Mouse (Mus musculus) heart, adult 2 months (tissue): ENCODE data around the gene Igfbp2. TPM values are rescaled to one million over a fixed set of nuclear protein-coding genes. Genes with fewer than 3 reads are reported as not detected.

ENCODE experiments used
- DNase-seq, 2 experiments: peaks; one replicate each; pipeline ENCODE4 v3.0.0; 2021
- H3K27ac ChIP-seq: fragments of 200-600 bp; 2 replicates; pipeline ENCODE4 v1.8.1; 2022
- H3K27me3 ChIP-seq: fragments of 200-500 bp; 2 replicates; pipeline ENCODE4 v1.6.1; 2012; ENCODE audit warnings: mild to moderate bottlenecking, low read length, inconsistent platforms, mixed read lengths; ENCODE audit not compliant: control insufficient read depth, insufficient read depth
- H3K36me3 ChIP-seq: fragments of 200-500 bp; 2 replicates; pipeline ENCODE4 v1.6.1; 2012; ENCODE audit warnings: low read length, inconsistent platforms; ENCODE audit not compliant: control insufficient read depth, insufficient read depth
- H3K4me1 ChIP-seq: fragments of 200-500 bp; 2 replicates; pipeline ENCODE4 v1.6.1; 2011; ENCODE audit warnings: low read length; ENCODE audit not compliant: control insufficient read depth, insufficient read depth
- H3K4me3 ChIP-seq: fragments of 200-600 bp; 2 replicates; pipeline ENCODE4 v1.8.1; 2022
- H3K79me2 ChIP-seq: fragments of 200-500 bp; replicated peaks from 2 replicates; pipeline ENCODE4 v1.6.1; 2012; ENCODE audit warnings: mild to moderate bottlenecking, inconsistent platforms, low read length, moderate library complexity, mixed read lengths; ENCODE audit not compliant: control insufficient read depth, insufficient read depth
- H3K9ac ChIP-seq: fragments of 200-500 bp; 2 replicates; pipeline ENCODE4 v1.6.1; 2012; ENCODE audit warnings: low read depth, mild to moderate bottlenecking, control low read depth, inconsistent platforms, low read length, mixed read lengths
- CTCF ChIP-seq: fragments of 200-600 bp; IDR thresholded peaks from 2 replicates; pipeline ENCODE4 v1.8.1; 2022; ENCODE audit warnings: antibody characterized with exemption, mild to moderate bottlenecking, moderate library complexity
- EP300 ChIP-seq: fragments of 200-500 bp; IDR thresholded peaks from 2 replicates; pipeline ENCODE4 v1.6.1; 2011; ENCODE audit warnings: low read depth, low read length, control low read depth; ENCODE audit not compliant: insufficient read depth
- POLR2A ChIP-seq: fragments of 200-500 bp; IDR thresholded peaks from 2 replicates; pipeline ENCODE4 v1.6.1; 2011; ENCODE audit warnings: mild to moderate bottlenecking, low read depth, low read length, control low read depth; ENCODE audit not compliant: insufficient read depth
- WGBS: fragments of 180-500 bp; shearing (Covaris S2); methylation state at CpG from one replicate; pipeline ENCODE4 v1.1.7; 2018; 5-methylcytosine and 5-hydroxymethylcytosine counted together
- intact Hi-C: fragments of 180-260 bp; cut with DNase I; formaldehyde crosslinking; loops from one replicate; pipeline ENCODE4 v1.15.1; 2025
- long read RNA-seq: library from polyadenylated mRNA; stranded (forward); transcript quantifications from one replicate; pipeline ENCODE4 v2.0.0, GENCODE M21; 2021
- polyA plus RNA-seq: library from polyadenylated mRNA; depleted of rRNA; stranded (reverse); fragments of >200 nt; gene quantifications from 2 replicates; pipeline ENCODE4 v1.2.3, GENCODE M21; 2012; rRNA removed
- total RNA-seq, 2 experiments: library from RNA; stranded (reverse); gene quantifications; 2 replicates each; pipeline ENCODE4 v1.2.3; 2021

Igfbp2 gene
- total RNA-seq (under 1 TPM in 1 of 2 experiments, not detected in 1; 0.30 TPM), polyA plus RNA-seq (0.41 and 2.6 TPM in 2 replicates)
- long read RNA-seq = 0 reads

GRCm38 (mm10) chr1:72823751-72824706 is at the start of gene Igfbp2:
Igfbp2 (plus strand) TSS chr1:72824503.
- 5% methylated on average over 54 of the region's 58 CpGs for WGBS
- Histone ChIP-seq H3K4me3 (peak within 1 kb of the TSS; percentile 36), H3K79me2 (no peaks in the 10 kb centered on the region), H3K4me1 (no peaks in the 10 kb centered on the region), H3K9ac (no peak within 1 kb of the TSS), H3K27ac (no peak within 1 kb of the TSS), H3K27me3 (peaks cover 11% of the 10 kb centered on the region), H3K36me3 (no peaks in the 10 kb centered on the region)
- DNase-seq = no peak
- TF ChIP-seq EP300 (no peak), CTCF (no peak), POLR2A (no peak)
- intact Hi-C loops = no loop called here

- intact Hi-C loops = no loop called here
- Histone ChIP-seq H3K36me3 (no peaks in the 10 kb centered on the region), H3K27ac (no peak overlapping the region), H3K9ac (no peak overlapping the region), H3K79me2 (no peaks in the 10 kb centered on the region), H3K27me3 (no peaks in the 10 kb centered on the region), H3K4me3 (no peak overlapping the region), H3K4me1 (no peaks in the 10 kb centered on the region)
- TF ChIP-seq EP300 (no peak), POLR2A (no peak), CTCF (no peak)
- WGBS = 43% methylated on average over 6 of the region's 6 CpGs
- DNase-seq = no peak
Measured at GRCm38 (mm10) chr1:72778789-72779188, 45.5 kb upstream of the Igfbp2 start.

GRCm38 (mm10) chr1:72780720-72781119 is 43.6 kb upstream of the Igfbp2 start:
- TF ChIP-seq EP300 (no peak), CTCF (no peak), POLR2A (no peak)
- Histone ChIP-seq H3K79me2 (no peaks in the 10 kb centered on the region), H3K27ac (no peak overlapping the region), H3K36me3 (no peaks in the 10 kb centered on the region), H3K27me3 (no peaks in the 10 kb centered on the region), H3K4me3 (no peak overlapping the region), H3K9ac (no peak overlapping the region), H3K4me1 (no peaks in the 10 kb centered on the region)
- 32% methylated on average over 7 of the region's 7 CpGs for WGBS
- intact Hi-C loops = no loop called here
- no peak for DNase-seq

- no peak overlapping the region for H3K27ac ChIP-seq
- H3K4me1 ChIP-seq = no peaks in the 10 kb centered on the region
- no peaks in the 10 kb centered on the region for H3K27me3 ChIP-seq
- H3K36me3 ChIP-seq = no peaks in the 10 kb centered on the region
- intact Hi-C loops = no loop called here
- H3K4me3 ChIP-seq = no peak overlapping the region
- no peaks in the 10 kb centered on the region for H3K79me2 ChIP-seq
- TF ChIP-seq CTCF = no peak
- TF ChIP-seq POLR2A = no peak
- no peak for TF ChIP-seq EP300
- no peak for DNase-seq
- H3K9ac ChIP-seq = no peak overlapping the region
- WGBS = 45% methylated on average over 2 of the region's 2 CpGs
Measured at GRCm38 (mm10) chr1:72783341-72783740, 41.0 kb upstream of the Igfbp2 start.

- 54% methylated on average over 7 of the region's 7 CpGs for WGBS
- no peak for DNase-seq
- TF ChIP-seq EP300 (no peak), POLR2A (no peak), CTCF (no peak)
- no peak overlapping the region for H3K4me3 ChIP-seq
- H3K4me1 ChIP-seq = no peaks in the 10 kb centered on the region
- H3K79me2 ChIP-seq = no peaks in the 10 kb centered on the region
- H3K27ac ChIP-seq = no peak overlapping the region
- no peaks in the 10 kb centered on the region for H3K36me3 ChIP-seq
- no peak overlapping the region for H3K9ac ChIP-seq
- intact Hi-C loops = no loop called here
- no peaks in the 10 kb centered on the region for H3K27me3 ChIP-seq
Measured at GRCm38 (mm10) chr1:72784018-72784417, 40.3 kb upstream of the Igfbp2 start.

GRCm38 (mm10) chr1:72790670-72791069 is 33.6 kb upstream of the Igfbp2 start:
- Histone ChIP-seq H3K27ac (no peak overlapping the region), H3K4me3 (no peak overlapping the region), H3K79me2 (no peaks in the 10 kb centered on the region), H3K9ac (no peak overlapping the region), H3K27me3 (no peaks in the 10 kb centered on the region), H3K4me1 (no peaks in the 10 kb centered on the region), H3K36me3 (no peaks in the 10 kb centered on the region)
- WGBS = 60% methylated on average over 3 of the region's 3 CpGs
- DNase-seq = no peak
- no peak for TF ChIP-seq POLR2A
- no peak for TF ChIP-seq CTCF
- TF ChIP-seq EP300 = no peak
- intact Hi-C loops = no loop called here
